Mouse (Mus musculus) neutrophil, adult 65 days (primary cell): ENCODE results near the gene Serhl. TPM values are rescaled to one million over a fixed set of nuclear protein-coding genes. Genes with fewer than 3 reads are reported as not detected.

Experiments used
- total RNA-seq: library from RNA; stranded (reverse); gene quantifications from 2 replicates; pipeline ENCODE4 v1.2.4, GENCODE M21; 2023

Gene Serhl
- 12.6 and 23.8 TPM in 2 replicates for total RNA-seq

GRCm38 (mm10) chr15:83089429-83089605 lies at the start of gene Serhl:
TSS of gene Serhl (plus strand) at chr15:83089506.

GRCm38 (mm10) chr15:83122566-83123145 lies 33.4 kb downstream of the Serhl start, which contains the start of gene Rrp7a:
TSS of gene Rrp7a (minus strand) at chr15:83122801.

GRCm38 (mm10) chr15:83149196-83150072 lies 60.1 kb downstream of the Serhl start, which contains the start of gene Poldip3:
TSS of gene Poldip3 (minus strand) at chr15:83149384.

Other genes with a start within 250 kb of the Serhl start
- gene Tcf20, start 101.6 kb upstream of the Serhl start, total RNA-seq: 74.3 and 91.9 TPM in 2 replicates
- 432 and 462 TPM in 2 replicates for gene Nfam1, start 56.2 kb upstream of the Serhl start, total RNA-seq
- gene Rrp7a, start 33.3 kb downstream of the Serhl start, total RNA-seq: 40.8 and 44.1 TPM in 2 replicates
- gene Poldip3, start 59.9 kb downstream of the Serhl start, total RNA-seq: 177 and 222 TPM in 2 replicates
- 61.1 and 65.7 TPM in 2 replicates for gene Cyb5r3, start 83.1 kb downstream of the Serhl start, total RNA-seq
- gene A4galt, start 162.3 kb downstream of the Serhl start, total RNA-seq: not detected in 2 replicates